Mouse (Mus musculus) liver, adult 2 months (tissue): ENCODE results near the gene Cadm1.

ENCODE experiments used
- CTCF ChIP-seq: fragments of 200-500 bp; IDR thresholded peaks from 2 replicates; pipeline ENCODE4 v1.5.1; 2011; ENCODE audit warnings: low read depth, low read length, control low read depth
- POLR2A ChIP-seq: fragments of 200-500 bp; IDR thresholded peaks from 2 replicates; pipeline ENCODE4 v1.6.1; 2011; ENCODE audit warnings: low read length, control low read depth; ENCODE audit not compliant: insufficient read depth; ENCODE audit errors: extremely low read depth

DNA sequence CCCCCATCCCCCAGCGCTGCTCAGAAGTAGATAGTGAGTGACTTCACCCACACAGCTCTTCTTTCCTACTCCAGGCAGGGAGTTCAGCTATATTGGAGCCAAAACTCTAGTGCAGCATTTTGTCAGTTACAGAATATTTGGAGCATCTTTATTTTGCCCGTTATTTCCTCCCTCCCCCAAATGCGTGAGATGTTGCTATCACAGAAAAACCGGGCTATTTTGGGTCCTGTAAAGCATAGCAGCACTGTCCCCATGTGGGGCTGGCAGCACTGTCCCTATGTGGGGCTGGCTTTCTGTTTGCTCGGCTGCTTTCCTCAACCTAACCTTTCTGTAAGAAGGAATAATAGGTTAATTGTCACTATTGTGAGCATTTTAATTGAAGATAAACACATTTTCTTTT, 122.2 kb downstream of the Cadm1 start:
- no peak for TF ChIP-seq CTCF
- no peak for TF ChIP-seq POLR2A
